Mouse (Mus musculus) T-cell, adult 66 days (primary cell): ENCODE measurements around the gene Dusp13. TPM values are rescaled to one million over a fixed set of nuclear protein-coding genes. Genes with fewer than 3 reads are reported as not detected.

ENCODE experiments used
- total RNA-seq, 2 experiments: library from RNA; stranded (reverse); gene quantifications; 3 replicates in 1 of 2; 4 replicates in 1 of 2; pipeline ENCODE4 v1.2.4; 2023

Gene Dusp13
- 1 to 10 TPM in 1 of 2 experiments, not detected in 1; 1.6 TPM for total RNA-seq

GRCm38 (mm10) chr14:21750881-21751542 is at the start of gene Dusp13:
Gene Dusp13 (minus strand): TSS chr14:21751181.

GRCm38 (mm10) chr14:21750008-21750880 is 737 bp downstream of the Dusp13 start, which contains the start of gene Samd8:
Gene Samd8 (plus strand): TSS chr14:21750531.

GRCm38 (mm10) chr14:21714486-21714885 is 36.5 kb downstream of the Dusp13 start, which contains the start of gene Dupd1:
Gene Dupd1 (minus strand): TSS chr14:21714576.

Other genes with a start within 250 kb of the Dusp13 start
- not detected for gene Dupd1, start 36.6 kb downstream of the Dusp13 start, total RNA-seq
- 10 to 100 TPM; 28.5 to 40.8 TPM for gene Samd8, start 650 bp downstream of the Dusp13 start, total RNA-seq
- 100 to 1,000 TPM; 127 to 144 TPM for gene Vdac2, start 74.1 kb upstream of the Dusp13 start, total RNA-seq
- 10 to 100 TPM; 11.5 to 20.5 TPM for gene Comtd1, start 97.8 kb upstream of the Dusp13 start, total RNA-seq
- gene Zfp503, start 238.4 kb upstream of the Dusp13 start, total RNA-seq = under 1 TPM; 0.38 to 0.47 TPM